Mouse (Mus musculus): ENCODE results near the gene Cldn14. TPM values are rescaled to one million over a fixed set of nuclear protein-coding genes. Genes with fewer than 3 reads are reported as not detected.

The Cldn14 gene
- total and polyA plus RNA-seq, 3 experiments: not detected

GRCm38 (mm10) chr16:93957402-93957801 lies 51.2 kb downstream of the Cldn14 start:
- Histone ChIP-seq H3K4me1 (ENCODE audit: control insufficient read depth, insufficient read depth, low read length) (no peaks in the 10 kb centered on the region), H3K9ac (ENCODE audit: low read depth, low read length) (no peak overlapping the region), H3K27me3 (ENCODE audit: control insufficient read depth, insufficient read depth, low read length) (no peaks in the 10 kb centered on the region), H3K4me3 (no peak overlapping the region), H3K36me3 (ENCODE audit: control insufficient read depth, insufficient read depth, low read length) (no peaks in the 10 kb centered on the region), H3K27ac (no peak overlapping the region), H3K79me2 (replicated peaks; ENCODE audit: control insufficient read depth, insufficient read depth, low read length) (no peaks in the 10 kb centered on the region)
- DNase-seq: no peak
- WGBS: 49% methylated on average over 12 of the region's 12 CpGs
- intact Hi-C loops (cut with DNase I): no loop called here
- TF ChIP-seq EP300 (IDR thresholded peaks at IDR 0.05; ENCODE audit: insufficient read depth, low read depth, low read length): no peak
- TF ChIP-seq CTCF (IDR thresholded peaks at IDR 0.05): no peak
- no peak for TF ChIP-seq POLR2A (IDR thresholded peaks at IDR 0.05; ENCODE audit: insufficient read depth, low read depth, low read length)

DNA sequence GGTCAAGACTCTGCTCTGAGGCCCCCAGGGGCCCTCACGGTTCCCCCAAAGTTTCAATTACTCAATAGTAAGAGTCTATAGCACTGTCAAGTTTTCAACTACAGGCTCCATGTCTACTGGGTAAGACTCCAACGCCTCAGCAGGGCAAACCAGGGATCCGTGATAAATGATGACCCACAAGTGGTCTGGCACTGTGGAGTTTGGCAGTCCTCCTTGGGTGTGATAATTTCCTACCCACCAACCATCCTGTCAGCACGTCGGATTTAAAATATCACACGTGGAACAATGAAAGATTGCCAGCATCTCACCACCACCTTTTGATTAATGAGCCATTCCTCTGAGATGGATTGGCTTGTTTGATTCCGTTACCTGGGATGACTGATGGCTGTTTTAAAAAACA lies 51.7 kb downstream of the Cldn14 start:
- H3K9ac ChIP-seq (ENCODE audit: low read depth, low read length): no peak overlapping the region
- H3K79me2 ChIP-seq (replicated peaks; ENCODE audit: control insufficient read depth, insufficient read depth, low read length): no peaks in the 10 kb centered on the region
- no peaks in the 10 kb centered on the region for H3K27me3 ChIP-seq (ENCODE audit: control insufficient read depth, insufficient read depth, low read length)
- no peak overlapping the region for H3K4me3 ChIP-seq
- no peaks in the 10 kb centered on the region for H3K4me1 ChIP-seq (ENCODE audit: control insufficient read depth, insufficient read depth, low read length)
- WGBS: 58% methylated on average over 7 of the region's 7 CpGs
- no peaks in the 10 kb centered on the region for H3K36me3 ChIP-seq (ENCODE audit: control insufficient read depth, insufficient read depth, low read length)
- TF ChIP-seq POLR2A (IDR thresholded peaks at IDR 0.05; ENCODE audit: insufficient read depth, low read depth, low read length): no peak
- intact Hi-C loops (cut with DNase I): no loop called here
- H3K27ac ChIP-seq: no peak overlapping the region
- DNase-seq: no peak

DNA sequence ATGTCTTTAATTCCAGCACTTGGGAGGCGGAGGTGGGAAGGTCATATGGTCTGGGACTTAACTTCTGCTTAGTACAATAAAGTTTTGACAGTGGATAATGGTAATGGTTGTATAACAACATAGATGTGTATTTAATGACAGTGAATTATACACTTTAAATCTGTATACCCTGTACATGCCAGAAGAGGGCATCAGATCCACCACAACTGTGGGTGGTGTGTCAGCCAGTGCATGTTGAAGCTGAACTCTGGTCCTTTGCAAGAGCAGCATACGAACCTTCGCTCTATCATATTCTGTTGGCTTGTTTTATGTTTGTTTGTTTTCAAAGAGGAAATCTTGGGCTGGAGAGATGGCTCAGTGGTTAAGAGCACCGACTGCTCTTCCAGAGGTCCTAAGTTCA lies 61.2 kb downstream of the Cldn14 start:
- 87% methylated on average over 4 of the region's 4 CpGs for WGBS
- intact Hi-C loops (cut with DNase I): no loop called here

GRCm38 (mm10) chr16:93944301-93944700 lies 64.3 kb downstream of the Cldn14 start:
- Histone ChIP-seq H3K4me3 (no peak overlapping the region), H3K9ac (ENCODE audit: low read depth, low read length) (no peak overlapping the region), H3K27me3 (ENCODE audit: control insufficient read depth, insufficient read depth, low read length) (no peaks in the 10 kb centered on the region), H3K4me1 (ENCODE audit: control insufficient read depth, insufficient read depth, low read length) (no peaks in the 10 kb centered on the region), H3K79me2 (replicated peaks; ENCODE audit: control insufficient read depth, insufficient read depth, low read length) (no peaks in the 10 kb centered on the region), H3K36me3 (ENCODE audit: control insufficient read depth, insufficient read depth, low read length) (no peaks in the 10 kb centered on the region), H3K27ac (no peak overlapping the region)
- 68% methylated on average over 6 of the region's 6 CpGs for WGBS
- intact Hi-C loops (cut with DNase I): no loop called here
- no peak for DNase-seq
- TF ChIP-seq EP300 (IDR thresholded peaks at IDR 0.05; ENCODE audit: insufficient read depth, low read depth, low read length) (no peak), CTCF (IDR thresholded peaks at IDR 0.05) (no peak), POLR2A (IDR thresholded peaks at IDR 0.05; ENCODE audit: insufficient read depth, low read depth, low read length) (no peak)

More for the DNA sequence above, 61.2 kb downstream of the Cldn14 start:
- H3K4me3 ChIP-seq: no peak overlapping the region
- no peaks in the 10 kb centered on the region for H3K36me3 ChIP-seq (ENCODE audit: control insufficient read depth, insufficient read depth, low read length)
- H3K79me2 ChIP-seq (replicated peaks; ENCODE audit: control insufficient read depth, insufficient read depth, low read length): no peaks in the 10 kb centered on the region
- DNase-seq: no peak
- H3K9ac ChIP-seq (ENCODE audit: low read depth, low read length): no peak overlapping the region
- H3K4me1 ChIP-seq (ENCODE audit: control insufficient read depth, insufficient read depth, low read length): no peaks in the 10 kb centered on the region
- TF ChIP-seq CTCF (IDR thresholded peaks at IDR 0.05): no peak
- no peak for TF ChIP-seq EP300 (IDR thresholded peaks at IDR 0.05; ENCODE audit: insufficient read depth, low read depth, low read length)
- no peak for TF ChIP-seq POLR2A (IDR thresholded peaks at IDR 0.05; ENCODE audit: insufficient read depth, low read depth, low read length)
- H3K27me3 ChIP-seq (ENCODE audit: control insufficient read depth, insufficient read depth, low read length): no peaks in the 10 kb centered on the region
- no peak overlapping the region for H3K27ac ChIP-seq

DNA sequence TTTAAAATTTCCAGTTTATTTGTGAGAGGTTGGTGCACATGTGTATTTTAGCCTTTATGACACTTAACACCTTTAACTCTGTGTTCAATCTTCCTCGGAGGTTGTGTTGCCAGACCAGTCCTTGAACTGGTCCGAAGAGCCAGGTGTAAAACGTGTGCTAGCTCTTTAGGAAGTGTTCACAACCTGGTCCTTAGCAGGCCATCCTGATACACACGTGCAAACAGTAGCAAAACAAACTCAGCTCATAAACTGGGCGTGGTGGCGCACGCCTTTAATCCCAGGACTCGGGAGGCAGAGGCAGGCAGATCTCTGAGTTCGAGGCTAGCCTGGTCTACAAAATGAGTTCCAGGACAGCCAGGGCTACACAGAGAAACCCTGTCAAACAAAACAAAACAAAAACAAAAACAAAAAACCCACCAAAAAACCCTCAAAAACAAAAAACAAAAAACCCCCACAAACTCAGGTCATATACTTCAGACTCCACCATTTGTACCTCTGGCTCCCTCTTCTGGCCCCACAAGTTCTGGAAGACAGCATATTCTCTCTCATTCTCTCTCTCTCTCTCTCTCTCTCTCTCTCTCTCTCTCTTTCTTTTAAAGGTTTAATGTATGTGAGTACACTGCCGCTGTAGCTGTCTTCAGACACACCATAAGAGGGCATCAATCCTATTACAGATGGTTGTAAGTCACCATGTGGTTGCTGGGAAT lies 65.7 kb downstream of the Cldn14 start:
- H3K4me1 ChIP-seq (ENCODE audit: control insufficient read depth, insufficient read depth, low read length): no peaks in the 10 kb centered on the region
- no peak overlapping the region for H3K27ac ChIP-seq
- no peak overlapping the region for H3K9ac ChIP-seq (ENCODE audit: low read depth, low read length)
- TF ChIP-seq CTCF (IDR thresholded peaks at IDR 0.05) (no peak), EP300 (IDR thresholded peaks at IDR 0.05; ENCODE audit: insufficient read depth, low read depth, low read length) (no peak), POLR2A (IDR thresholded peaks at IDR 0.05; ENCODE audit: insufficient read depth, low read depth, low read length) (no peak)
- no peaks in the 10 kb centered on the region for H3K27me3 ChIP-seq (ENCODE audit: control insufficient read depth, insufficient read depth, low read length)
- no peaks in the 10 kb centered on the region for H3K79me2 ChIP-seq (replicated peaks; ENCODE audit: control insufficient read depth, insufficient read depth, low read length)
- H3K4me3 ChIP-seq: no peak overlapping the region
- no peaks in the 10 kb centered on the region for H3K36me3 ChIP-seq (ENCODE audit: control insufficient read depth, insufficient read depth, low read length)
- DNase-seq: no peak
- intact Hi-C loops (cut with DNase I): no loop called here
- WGBS: 87% methylated on average over 10 of the region's 10 CpGs

- intact Hi-C loops (cut with DNase I): no loop called here
- DNase-seq: no peak
- Histone ChIP-seq H3K4me1 (ENCODE audit: control insufficient read depth, insufficient read depth, low read length) (no peaks in the 10 kb centered on the region), H3K79me2 (replicated peaks; ENCODE audit: control insufficient read depth, insufficient read depth, low read length) (no peaks in the 10 kb centered on the region), H3K4me3 (no peak overlapping the region), H3K36me3 (ENCODE audit: control insufficient read depth, insufficient read depth, low read length) (no peaks in the 10 kb centered on the region), H3K9ac (ENCODE audit: low read depth, low read length) (no peak overlapping the region), H3K27ac (no peak overlapping the region), H3K27me3 (ENCODE audit: control insufficient read depth, insufficient read depth, low read length) (no peaks in the 10 kb centered on the region)
- WGBS: 79% methylated on average over 10 of the region's 10 CpGs
- no peak for TF ChIP-seq POLR2A (IDR thresholded peaks at IDR 0.05; ENCODE audit: insufficient read depth, low read depth, low read length)
- no peak for TF ChIP-seq EP300 (IDR thresholded peaks at IDR 0.05; ENCODE audit: insufficient read depth, low read depth, low read length)
- TF ChIP-seq CTCF (IDR thresholded peaks at IDR 0.05): no peak
Measured at GRCm38 (mm10) chr16:93941781-93942567, 66.7 kb downstream of the Cldn14 start.

All from heart, adult 2 months (tissue).